Mouse (Mus musculus) urinary bladder, postnatal 36 days (tissue): ENCODE measurements at regions not wholly inside any gene's neighbourhood (a gene's known extent, or its start where the extent isn't known, plus 50 kb on each side); places are given as distances from the start of the nearest gene placed in this dataset.
A peak's percentile ranks its signal among the peaks of the same experiment; 100 is the strongest.

Experiments
- DNase-seq, 2 experiments: peaks; one replicate each; pipeline ENCODE4 v3.0.0; 2022; ENCODE audit warnings: low spot score in 2 of 2, mixed read lengths in 1 of 2

- DNase-seq: no peak
Observed at GRCm38 (mm10) chr6:8831204-8831603, 52.9 kb upstream of the Ica1 start.

GRCm38 (mm10) chr6:8832924-8833323, 54.6 kb upstream of the Ica1 start:
- DNase-seq: no peak

GRCm38 (mm10) chr6:8853657-8854056, 75.4 kb upstream of the Ica1 start:
- DNase-seq: no peak

GRCm38 (mm10) chr6:8860581-8860980, 82.3 kb upstream of the Ica1 start:
- no peak for DNase-seq

GRCm38 (mm10) chr6:8863843-8864620, 84.2 kb upstream of the Nxph1 start:
- no peak for DNase-seq

GRCm38 (mm10) chr6:8877373-8878070, 70.7 kb upstream of the Nxph1 start:
- DNase-seq: peak in 1 of 2 experiments; percentile 1

- no peak for DNase-seq
Observed at GRCm38 (mm10) chr6:8893665-8894064, 54.6 kb upstream of the Nxph1 start.

- no peak for DNase-seq
Observed at GRCm38 (mm10) chr6:8896097-8896496, 52.1 kb upstream of the Nxph1 start.

GRCm38 (mm10) chr6:8896822-8897221, 51.4 kb upstream of the Nxph1 start:
- DNase-seq: no peak

GRCm38 (mm10) chr6:8897334-8897733, 50.9 kb upstream of the Nxph1 start:
- no peak for DNase-seq

GRCm38 (mm10) chr6:8898268-8898667, 50.0 kb upstream of the Nxph1 start:
- DNase-seq: no peak
